Mouse (Mus musculus) hindbrain, postnatal 0 days (tissue): ENCODE data around the gene Fam219b. TPM values are rescaled to one million over a fixed set of nuclear protein-coding genes. Genes with fewer than 3 reads are reported as not detected.

Experiments used
- ATAC-seq: fragments of 200-750 bp; cut with Nextera tagmentation; 2 replicates; pipeline ENCODE4 v1.8.0; 2017; ENCODE audit warnings: mild to moderate bottlenecking, moderate TSS enrichment, moderate library complexity
- DNase-seq: peaks from one replicate; pipeline ENCODE4 v3.0.0-alpha.2; 2015; ENCODE audit warnings: low spot score
- H3K27ac ChIP-seq: fragments of 300-500 bp; sonication (generic); 2 replicates; pipeline ENCODE4 v1.5.1; 2014; ENCODE audit warnings: mild to moderate bottlenecking
- H3K27me3 ChIP-seq: fragments of 300-500 bp; sonication (generic); 2 replicates; pipeline ENCODE4 v1.6.1; 2014; ENCODE audit warnings: low read length, mixed read lengths; ENCODE audit not compliant: insufficient read depth
- H3K36me3 ChIP-seq: fragments of 300-500 bp; sonication (generic); 2 replicates; pipeline ENCODE4 v1.6.1; 2014; ENCODE audit warnings: low read length, mixed read lengths; ENCODE audit not compliant: insufficient read depth
- H3K4me1 ChIP-seq: fragments of 300-500 bp; sonication (generic); 2 replicates; pipeline ENCODE4 v1.6.1; 2014; ENCODE audit warnings: antibody characterized with exemption, low read length, mixed read lengths; ENCODE audit not compliant: insufficient read depth
- H3K4me2 ChIP-seq: fragments of 300-500 bp; sonication (generic); 2 replicates; pipeline ENCODE4 v1.6.1; 2014; ENCODE audit warnings: low read depth, mild to moderate bottlenecking, low read length, moderate library complexity, mixed read lengths
- H3K4me3 ChIP-seq: fragments of 300-500 bp; sonication (generic); 2 replicates; pipeline ENCODE4 v1.5.1; 2014; ENCODE audit warnings: low read length
- H3K9ac ChIP-seq: fragments of 300-500 bp; sonication (generic); replicated peaks from 2 replicates; pipeline ENCODE4 v1.6.1; 2014; ENCODE audit warnings: mild to moderate bottlenecking, low read length, moderate library complexity, mixed read lengths
- H3K9me3 ChIP-seq: fragments of 300-500 bp; sonication (generic); 2 replicates; pipeline ENCODE4 v1.6.1; 2016; ENCODE audit warnings: low read length, mixed read lengths
- CTCF ChIP-seq: IDR thresholded peaks from 2 replicates; pipeline ENCODE4 v1.5.1; 2016; ENCODE audit warnings: antibody characterized with exemption, control low read depth, low read depth
- WGBS: fragments of 180-500 bp; shearing (Covaris S2); extraction: QIAGEN DNeasy Blood & Tissue Kit; methylation state at CpG from one replicate; pipeline ENCODE4 v1.1.7; 2014; 5-methylcytosine and 5-hydroxymethylcytosine counted together
- polyA plus RNA-seq: library from polyadenylated mRNA; unstranded; fragments of >200 nt; fragmentation: Nextera tagmentation; extraction: Ambion mirVana; gene quantifications from 2 replicates; pipeline ENCODE4 v1.2.1, GENCODE M21; 2015
- total RNA-seq: library from RNA; depleted of rRNA; stranded (reverse); fragments of >200 nt; gene quantifications from 2 replicates; pipeline ENCODE4 v1.2.3, GENCODE M21; 2014

Gene Fam219b
- total and polyA plus RNA-seq, 2 experiments from 2014 or later: 14.6 to 23.2 TPM

DNA sequence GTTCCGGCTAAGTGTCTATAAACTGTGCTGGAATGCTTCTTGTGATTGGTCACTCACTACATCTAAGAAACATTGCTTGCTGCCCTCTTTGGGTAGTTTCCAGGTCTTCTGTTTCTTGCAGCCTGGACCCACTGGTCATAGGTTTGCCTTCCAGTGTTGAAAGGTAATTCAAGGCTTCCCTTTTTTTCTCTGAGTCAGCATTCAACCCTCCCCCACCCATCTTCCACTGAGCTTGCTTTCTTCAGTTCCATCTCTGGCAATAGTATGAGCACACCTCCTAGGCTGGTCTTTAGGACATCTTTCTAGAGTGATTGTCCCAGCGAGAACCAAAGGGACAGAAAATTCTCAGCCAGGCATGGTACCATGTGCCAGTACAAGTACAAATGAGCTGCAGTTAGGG is 2.2 kb downstream of the Fam219b start:
- no peak for DNase-seq
- H3K4me3 ChIP-seq: no peak overlapping the region
- no peak overlapping the region for H3K9ac ChIP-seq
- H3K4me2 ChIP-seq: no peak overlapping the region
- TF ChIP-seq CTCF: no peak
- H3K9me3 ChIP-seq: no peaks in the 10 kb centered on the region
- 94% methylated on average over 2 of the region's 2 CpGs for WGBS
- H3K27me3 ChIP-seq: no peaks in the 10 kb centered on the region
- peaks cover 34% of the 10 kb centered on the region for H3K36me3 ChIP-seq
- no peak overlapping the region for H3K27ac ChIP-seq
- H3K4me1 ChIP-seq: peaks cover 10% of the 10 kb centered on the region; the same call in 1 of the 2 replicates
- ATAC-seq: no peak

DNA sequence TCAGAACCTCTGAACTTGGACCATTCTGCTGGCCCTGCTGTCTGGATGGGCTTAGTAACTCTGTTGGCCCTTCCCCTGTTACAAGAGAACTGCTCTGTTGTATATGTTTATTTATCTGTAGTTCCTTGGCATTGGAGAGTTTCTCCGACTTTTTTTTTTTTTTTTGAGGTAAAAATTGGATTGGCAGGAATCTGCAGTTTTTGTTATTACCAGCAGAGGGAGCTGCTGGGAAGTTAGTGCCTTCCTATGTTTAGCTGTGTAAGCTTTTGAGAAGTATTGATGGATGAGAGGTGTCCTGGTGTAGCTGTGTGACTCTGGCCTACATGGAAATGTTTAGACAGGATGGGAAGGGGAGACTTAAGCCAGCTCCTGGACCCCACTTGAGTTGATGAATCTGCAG is 4.0 kb downstream of the Fam219b start:
- Histone ChIP-seq H3K4me1 (peaks cover 10% of the 10 kb centered on the region; the same call in 1 of the 2 replicates), H3K36me3 (peaks cover 47% of the 10 kb centered on the region), H3K4me2 (no peak overlapping the region), H3K9ac (no peak overlapping the region), H3K27me3 (no peaks in the 10 kb centered on the region), H3K27ac (no peak overlapping the region), H3K9me3 (no peaks in the 10 kb centered on the region), H3K4me3 (no peak overlapping the region)
- DNase-seq (peak; percentile 84), ATAC-seq (no peak)
- 5% methylated on average over 1 of the region's 1 CpGs for WGBS
- peak; percentile 78 for TF ChIP-seq CTCF

DNA sequence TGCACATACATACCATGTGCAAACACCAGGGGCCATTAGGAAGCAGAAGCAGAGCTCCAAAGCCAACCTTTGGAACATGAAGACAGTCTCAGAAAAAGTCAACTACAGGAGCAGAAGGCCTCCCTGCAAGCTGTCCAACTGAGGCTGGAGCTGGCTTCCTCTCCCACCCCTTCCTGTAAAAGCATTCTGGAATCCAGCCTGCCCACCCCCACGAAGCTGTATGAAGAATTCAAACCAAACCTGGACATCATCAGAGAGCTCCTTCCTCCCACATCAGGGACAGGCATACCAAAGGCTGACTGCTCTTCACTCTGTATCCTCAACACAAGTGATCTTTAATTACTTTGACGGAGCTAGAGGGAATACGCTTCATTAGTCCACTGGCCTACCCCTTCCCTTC is 6.6 kb downstream of the Fam219b start:
- peaks cover 64% of the 10 kb centered on the region for H3K36me3 ChIP-seq
- no peaks in the 10 kb centered on the region for H3K27me3 ChIP-seq
- no peak for ATAC-seq
- H3K4me3 ChIP-seq: no peak overlapping the region
- WGBS: 80% methylated on average over 3 of the region's 3 CpGs
- H3K9me3 ChIP-seq: no peaks in the 10 kb centered on the region
- TF ChIP-seq CTCF: no peak
- no peak overlapping the region for H3K27ac ChIP-seq
- DNase-seq: no peak
- H3K4me1 ChIP-seq: peaks cover 8% of the 10 kb centered on the region
- H3K9ac ChIP-seq: no peak overlapping the region
- H3K4me2 ChIP-seq: no peak overlapping the region

DNA sequence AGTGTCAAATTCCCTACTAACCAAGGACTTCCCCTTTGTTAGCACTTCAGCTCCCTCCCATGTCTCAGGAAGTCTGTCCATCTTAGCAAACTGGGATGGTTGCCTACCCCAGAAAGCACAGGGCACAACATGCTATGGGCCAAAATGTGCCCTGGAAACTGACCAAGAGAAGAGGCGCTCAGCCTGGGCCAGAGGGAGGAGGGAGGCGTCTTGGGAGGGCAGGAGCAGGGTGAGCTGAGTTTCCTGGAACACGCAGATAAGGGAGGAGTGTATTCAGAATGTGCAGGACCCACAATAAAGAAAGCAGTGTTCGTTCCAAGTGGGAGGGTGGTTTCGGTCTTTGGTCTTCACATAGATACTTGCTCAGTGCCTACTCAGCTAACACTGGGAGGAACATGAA is 10.0 kb downstream of the Fam219b start:
- no peak overlapping the region for H3K27ac ChIP-seq
- no peak for TF ChIP-seq CTCF
- no peak overlapping the region for H3K4me3 ChIP-seq
- H3K9ac ChIP-seq: no peak overlapping the region
- H3K9me3 ChIP-seq: no peaks in the 10 kb centered on the region
- ATAC-seq (peak; percentile 45; the same call in 1 of the 2 replicates), DNase-seq (peak; percentile 46)
- WGBS: 69% methylated on average over 5 of the region's 5 CpGs
- H3K4me2 ChIP-seq: no peak overlapping the region
- H3K4me1 ChIP-seq: peaks cover 9% of the 10 kb centered on the region
- no peaks in the 10 kb centered on the region for H3K27me3 ChIP-seq
- H3K36me3 ChIP-seq: peaks cover 44% of the 10 kb centered on the region

DNA sequence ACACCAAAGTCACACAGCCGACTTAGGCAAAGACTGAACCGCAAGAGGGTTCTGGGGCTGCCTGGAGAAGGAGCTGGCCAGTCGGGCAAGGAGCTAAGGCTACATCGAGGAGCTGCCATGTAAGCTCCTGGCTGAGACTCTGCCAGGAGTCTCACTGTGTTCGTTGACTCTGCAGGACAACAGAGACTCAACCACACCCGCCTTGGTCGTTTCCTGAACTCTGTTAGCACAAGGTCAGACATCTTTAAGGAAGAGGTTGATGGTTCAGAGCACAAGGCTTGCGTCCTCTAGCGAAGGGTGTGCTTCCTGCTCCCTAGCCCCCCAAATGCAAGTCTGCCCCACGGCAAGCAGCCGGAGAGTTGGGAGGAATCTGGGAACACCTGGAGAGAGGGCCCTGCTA is 10.5 kb downstream of the Fam219b start:
- Histone ChIP-seq H3K27ac (no peak overlapping the region; the same call in 1 of the 2 replicates), H3K9me3 (no peaks in the 10 kb centered on the region), H3K4me3 (no peak overlapping the region), H3K4me2 (no peak overlapping the region), H3K27me3 (no peaks in the 10 kb centered on the region), H3K4me1 (peaks cover 9% of the 10 kb centered on the region), H3K36me3 (peaks cover 42% of the 10 kb centered on the region), H3K9ac (no peak overlapping the region)
- WGBS: 91% methylated on average over 11 of the region's 11 CpGs
- no peak for DNase-seq
- no peak for ATAC-seq
- TF ChIP-seq CTCF: no peak

DNA sequence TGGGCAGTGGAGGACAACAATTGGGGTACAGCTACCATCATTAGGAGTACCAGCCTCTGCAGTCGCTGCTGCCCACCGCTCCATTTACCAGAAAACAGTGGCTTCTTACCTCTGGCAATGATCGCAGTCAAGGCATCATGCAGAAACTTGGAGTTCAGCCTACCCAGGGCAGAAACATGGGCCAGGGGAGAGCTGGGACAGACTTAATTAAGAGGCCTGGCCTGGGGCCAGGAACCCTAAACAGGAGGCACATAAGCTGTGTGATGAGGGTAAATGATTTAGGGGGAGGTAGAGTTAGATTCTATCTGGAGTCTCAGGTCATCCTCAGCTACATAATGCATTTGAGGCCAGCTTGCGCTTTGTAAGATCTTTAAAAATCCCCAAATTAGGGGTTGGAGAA is 11.9 kb downstream of the Fam219b start:
- H3K36me3 ChIP-seq: peaks cover 35% of the 10 kb centered on the region

DNA sequence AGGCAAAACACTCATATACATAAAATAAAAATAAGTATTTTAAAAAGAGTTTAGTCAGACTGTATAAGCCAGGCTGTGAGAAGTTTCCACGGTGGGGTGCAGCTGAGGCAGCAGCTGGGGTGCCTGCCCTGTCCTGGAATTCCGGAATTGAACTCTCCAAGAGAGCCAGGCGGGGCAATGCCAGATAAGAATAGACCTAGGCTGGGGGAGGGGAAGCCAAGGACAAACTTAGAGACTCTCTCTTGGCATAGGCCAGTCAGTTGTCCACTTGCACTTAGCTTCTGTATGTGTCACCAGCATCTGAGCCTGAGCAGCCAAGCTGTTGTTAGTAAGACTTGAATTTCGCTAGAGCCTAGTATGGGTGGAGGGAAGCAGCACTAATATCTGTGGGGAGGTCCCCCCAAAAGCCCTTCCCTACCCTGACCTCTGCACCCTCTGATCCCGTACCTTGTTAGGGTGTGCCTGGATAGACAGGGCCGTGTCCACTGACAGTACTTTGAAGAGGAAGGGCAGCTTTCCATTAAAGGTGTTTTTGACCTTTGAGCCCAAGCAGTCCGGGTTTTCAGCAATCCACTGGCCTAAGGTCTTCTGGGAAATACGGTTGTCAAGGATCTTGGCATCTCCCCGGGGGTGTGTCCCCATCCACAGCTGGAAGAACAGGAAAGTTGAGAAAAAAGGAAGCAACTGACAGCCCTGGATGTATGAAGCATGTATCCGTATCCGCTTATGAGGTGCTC is 13.0 kb downstream of the Fam219b start:
- Histone ChIP-seq H3K9me3 (no peaks in the 10 kb centered on the region), H3K27ac (no peak overlapping the region), H3K9ac (no peak overlapping the region), H3K4me1 (peaks cover 9% of the 10 kb centered on the region), H3K36me3 (peaks cover 25% of the 10 kb centered on the region), H3K4me3 (no peak overlapping the region), H3K4me2 (no peak overlapping the region), H3K27me3 (no peaks in the 10 kb centered on the region)
- no peak for TF ChIP-seq CTCF
- 87% methylated on average over 11 of the region's 11 CpGs for WGBS
- DNase-seq (no peak), ATAC-seq (no peak)

More for the DNA sequence above, 11.9 kb downstream of the Fam219b start:
- H3K27ac ChIP-seq: peak overlapping the region; percentile 37; the same call in 1 of the 2 replicates
- no peak overlapping the region for H3K9ac ChIP-seq
- H3K4me1 ChIP-seq: peaks cover 9% of the 10 kb centered on the region
- no peaks in the 10 kb centered on the region for H3K27me3 ChIP-seq
- no peaks in the 10 kb centered on the region for H3K9me3 ChIP-seq
- TF ChIP-seq CTCF: no peak
- no peak overlapping the region for H3K4me3 ChIP-seq
- 44% methylated on average over 4 of the region's 4 CpGs for WGBS
- H3K4me2 ChIP-seq: no peak overlapping the region
- ATAC-seq: no peak
- peak; percentile 74 for DNase-seq
